Mouse (Mus musculus) midbrain, postnatal 0 days (tissue): Measurements from ENCODE around the gene E2f4. TPM values are rescaled to one million over a fixed set of nuclear protein-coding genes. Genes with fewer than 3 reads are reported as not detected.

Experiments used
- ATAC-seq: fragments of 200-750 bp; cut with Nextera tagmentation; 2 replicates; pipeline ENCODE4 v1.8.0; 2017; ENCODE audit warnings: moderate number of reproducible peaks, mild to moderate bottlenecking, moderate TSS enrichment, moderate library complexity; ENCODE audit not compliant: low FRiP score
- DNase-seq: peaks from one replicate; pipeline ENCODE4 v3.0.0-alpha.2; 2015; ENCODE audit warnings: low spot score
- H3K27ac ChIP-seq: fragments of 300-500 bp; sonication (generic); 2 replicates; pipeline ENCODE4 v1.5.1; 2014; ENCODE audit warnings: low read depth, mild to moderate bottlenecking, low read length, mixed read lengths
- H3K27me3 ChIP-seq: fragments of 300-500 bp; sonication (generic); 2 replicates; pipeline ENCODE4 v1.6.1; 2014; ENCODE audit warnings: low read length, control low read depth, mixed read lengths; ENCODE audit not compliant: insufficient read depth
- H3K36me3 ChIP-seq: fragments of 300-500 bp; sonication (generic); 2 replicates; pipeline ENCODE4 v1.6.1; 2014; ENCODE audit warnings: low read length, control low read depth, mixed read lengths; ENCODE audit not compliant: insufficient read depth
- H3K4me1 ChIP-seq: fragments of 300-500 bp; sonication (generic); 2 replicates; pipeline ENCODE4 v1.6.1; 2014; ENCODE audit warnings: mild to moderate bottlenecking, control low read depth, antibody characterized with exemption, low read length, mixed read lengths; ENCODE audit not compliant: insufficient read depth
- H3K4me2 ChIP-seq: fragments of 300-500 bp; sonication (generic); 2 replicates; pipeline ENCODE4 v1.6.1; 2014; ENCODE audit warnings: low read depth, mild to moderate bottlenecking, low read length, mixed read lengths; ENCODE audit not compliant: poor library complexity, severe bottlenecking
- H3K4me3 ChIP-seq: fragments of 300-500 bp; sonication (generic); 2 replicates; pipeline ENCODE4 v1.5.1; 2014; ENCODE audit warnings: low read depth, mild to moderate bottlenecking, low read length, moderate library complexity
- H3K9ac ChIP-seq: fragments of 300-500 bp; sonication (generic); replicated peaks from 2 replicates; pipeline ENCODE4 v1.6.1; 2014; ENCODE audit warnings: mild to moderate bottlenecking, low read length, moderate library complexity, mixed read lengths; ENCODE audit not compliant: poor library complexity, severe bottlenecking
- H3K9me3 ChIP-seq: fragments of 300-500 bp; sonication (generic); 2 replicates; pipeline ENCODE4 v1.6.1; 2016; ENCODE audit warnings: low read length, control low read depth
- CTCF ChIP-seq: IDR thresholded peaks from 2 replicates; pipeline ENCODE4 v1.5.1; 2016; ENCODE audit warnings: antibody characterized with exemption, mild to moderate bottlenecking
- WGBS: fragments of 180-500 bp; shearing (Covaris S2); extraction: QIAGEN DNeasy Blood & Tissue Kit; methylation state at CpG from one replicate; pipeline ENCODE4 v1.1.7; 2014; 5-methylcytosine and 5-hydroxymethylcytosine counted together
- polyA plus RNA-seq: library from polyadenylated mRNA; unstranded; fragments of >200 nt; fragmentation: Nextera tagmentation; extraction: Ambion mirVana; gene quantifications from 2 replicates; pipeline ENCODE4 v1.2.1, GENCODE M21; 2015
- total RNA-seq: library from RNA; depleted of rRNA; stranded (reverse); fragments of >200 nt; gene quantifications from 2 replicates; pipeline ENCODE4 v1.2.3, GENCODE M21; 2014

Gene E2f4
- total and polyA plus RNA-seq, 2 experiments from 2014 or later: 29.1 to 35.7 TPM

DNA sequence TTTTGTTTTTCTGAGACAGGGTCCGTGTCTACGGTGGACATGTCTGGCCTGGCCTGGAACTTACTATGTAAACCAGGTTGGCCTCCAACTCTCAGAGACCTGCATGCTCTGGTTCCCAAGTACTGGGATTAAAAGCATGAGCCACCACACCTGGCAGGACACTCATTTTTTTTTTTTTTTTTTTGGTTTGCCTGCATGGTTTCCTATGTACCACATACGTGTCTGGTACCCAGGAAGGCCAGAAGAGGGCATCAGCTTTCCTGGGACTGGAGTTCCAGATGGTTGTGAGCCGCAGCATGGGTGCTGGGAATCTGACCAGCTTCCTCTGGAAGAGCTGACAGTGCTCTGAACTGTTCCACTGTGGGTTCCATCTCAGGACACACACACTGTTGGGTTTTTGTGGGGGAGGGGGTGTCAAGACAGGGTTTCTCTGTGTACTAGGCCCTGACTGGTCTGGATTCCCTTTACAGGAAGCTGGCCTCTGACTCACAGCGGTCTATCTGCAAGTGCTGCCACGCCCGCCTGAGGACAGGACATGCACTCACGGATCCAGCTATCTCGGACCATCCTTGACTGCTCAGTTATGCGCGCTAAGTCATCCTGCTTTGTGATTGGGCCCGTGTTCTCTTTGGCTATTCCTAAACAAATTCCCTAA lies 36.0 kb upstream of the E2f4 start:
- TF ChIP-seq CTCF: no peak
- H3K27ac ChIP-seq: no peak overlapping the region
- H3K4me2 ChIP-seq: no peak overlapping the region
- DNase-seq (no peak), ATAC-seq (no peak)
- H3K9ac ChIP-seq: no peak overlapping the region
- H3K27me3 ChIP-seq: peaks cover 56% of the 10 kb centered on the region
- WGBS: 87% methylated on average over 12 of the region's 12 CpGs
- H3K4me3 ChIP-seq: no peak overlapping the region
- H3K9me3 ChIP-seq: no peaks in the 10 kb centered on the region
- no peaks in the 10 kb centered on the region for H3K4me1 ChIP-seq
- H3K36me3 ChIP-seq: no peaks in the 10 kb centered on the region

DNA sequence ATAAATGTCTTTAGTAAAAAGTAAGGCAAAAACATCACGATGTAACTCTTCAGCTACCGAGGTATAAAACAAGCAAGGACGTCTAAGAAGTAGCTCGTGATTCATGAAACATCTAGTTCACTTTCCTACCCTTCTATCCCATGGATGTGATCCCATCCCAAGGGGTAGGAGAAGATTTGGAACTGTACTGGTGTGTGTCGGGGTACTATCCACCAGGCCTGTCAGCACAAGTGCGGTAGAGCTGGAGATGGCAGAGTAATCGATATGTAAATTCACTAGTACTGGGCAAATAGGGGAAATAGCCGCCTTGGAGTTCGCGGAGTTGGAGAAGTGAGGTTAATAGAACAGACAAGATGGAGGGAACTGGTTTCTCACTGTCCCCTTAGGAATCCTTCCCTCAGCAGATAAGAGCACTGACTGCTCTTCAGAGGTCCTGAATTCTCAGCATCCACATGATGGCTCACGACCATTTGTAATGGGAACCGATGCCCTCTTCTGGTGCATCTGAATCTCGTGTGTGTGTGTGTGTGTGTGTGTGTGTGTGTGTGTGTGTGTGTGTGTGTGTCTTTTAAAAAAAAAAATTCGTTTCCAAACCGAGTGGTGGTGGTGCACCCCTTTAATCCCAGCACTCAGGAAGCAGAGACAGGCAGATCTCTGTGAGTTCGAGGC lies 34.1 kb upstream of the E2f4 start:
- peak; percentile 51 for TF ChIP-seq CTCF
- H3K9me3 ChIP-seq: no peaks in the 10 kb centered on the region
- no peak for DNase-seq
- 43% methylated on average over 16 of the region's 16 CpGs for WGBS
- H3K36me3 ChIP-seq: no peaks in the 10 kb centered on the region
- H3K27me3 ChIP-seq: peaks cover 63% of the 10 kb centered on the region
- no peak overlapping the region for H3K4me2 ChIP-seq
- ATAC-seq: no peak
- H3K9ac ChIP-seq: no peak overlapping the region
- no peak overlapping the region for H3K4me3 ChIP-seq
- H3K4me1 ChIP-seq: no peaks in the 10 kb centered on the region
- no peak overlapping the region for H3K27ac ChIP-seq

DNA sequence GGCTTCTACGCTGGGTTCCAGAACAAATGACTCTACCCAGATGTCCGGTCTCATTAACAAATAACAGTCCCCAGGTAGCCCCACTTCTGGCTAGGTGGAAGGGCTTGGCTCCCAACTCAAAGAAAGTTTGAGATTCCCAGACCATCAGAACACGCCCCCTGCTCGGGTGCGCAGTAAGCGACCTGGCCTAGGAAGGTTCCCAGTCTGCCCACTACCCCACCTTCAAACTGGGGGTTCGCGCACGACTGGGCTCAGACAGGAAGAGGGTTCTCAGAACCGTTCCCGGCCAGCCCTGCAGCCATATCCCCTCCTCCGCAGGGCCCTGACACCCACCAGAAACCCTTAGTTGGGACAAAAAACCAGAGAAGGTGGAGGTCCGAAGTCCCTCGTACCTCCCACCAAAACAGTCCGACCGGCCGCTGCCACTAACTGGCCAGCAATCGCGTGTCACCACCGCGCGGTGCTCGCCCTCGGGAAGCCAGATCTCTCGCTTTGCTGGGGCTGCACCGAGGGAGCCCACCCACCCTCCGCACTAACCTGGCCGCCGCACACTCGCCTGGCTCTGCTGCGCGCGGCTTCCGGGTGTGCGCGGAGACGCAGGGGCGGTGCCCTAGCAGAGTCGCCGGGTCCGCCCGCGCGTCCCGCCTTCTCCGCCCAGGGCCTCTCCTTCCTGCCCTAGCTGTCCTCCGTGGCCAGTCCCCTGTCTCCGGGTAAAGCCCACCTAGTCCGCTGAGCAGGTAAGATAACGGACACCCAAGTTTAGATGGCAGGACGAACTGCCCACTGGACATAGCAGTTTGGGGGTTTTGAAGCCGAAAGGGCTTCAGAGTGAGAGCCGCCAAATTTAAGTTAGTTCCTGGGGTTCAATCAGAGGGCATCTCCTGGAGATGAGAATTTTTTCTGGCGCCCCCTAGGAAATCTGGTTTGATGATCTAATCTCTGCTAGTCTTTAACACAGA lies 33.2 kb upstream of the E2f4 start, which contains the start of the genes Tradd and Fbxl8:
Gene Tradd (minus strand): TSS at position 586 of the 959 bp plus-strand sequence.
Gene Fbxl8 (plus strand): TSS at position 625 of the 959 bp plus-strand sequence.
- ATAC-seq (no peak), DNase-seq (no peak)
- peaks cover 54% of the 10 kb centered on the region for H3K27me3 ChIP-seq

DNA sequence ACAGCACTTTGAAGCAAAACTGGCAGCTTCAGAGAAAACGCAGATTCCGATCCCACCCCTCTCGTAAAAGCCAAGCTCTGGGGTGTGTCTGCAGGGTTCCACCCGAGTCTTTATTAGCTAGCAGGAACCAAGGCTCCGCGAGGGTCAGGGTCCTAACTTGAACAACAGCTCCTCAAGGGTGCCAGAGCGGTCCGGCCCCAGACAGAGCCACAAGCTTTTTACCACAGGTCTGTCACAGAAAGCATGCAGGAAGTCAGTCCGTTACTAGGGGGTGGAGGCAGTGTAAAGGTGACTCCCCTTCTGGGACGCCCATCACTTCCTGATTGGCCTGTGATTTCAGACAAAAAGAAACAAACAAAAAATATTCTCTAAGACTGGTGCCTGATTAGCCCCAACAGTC lies 32.3 kb upstream of the E2f4 start:
- TF ChIP-seq CTCF: no peak
- no peak overlapping the region for H3K4me3 ChIP-seq
- no peak overlapping the region for H3K9ac ChIP-seq
- no peak overlapping the region for H3K27ac ChIP-seq
- H3K9me3 ChIP-seq: no peaks in the 10 kb centered on the region
- no peaks in the 10 kb centered on the region for H3K36me3 ChIP-seq
- ATAC-seq: no peak
- peak overlapping the region; percentile 95; the same call in 1 of the 2 replicates for H3K4me2 ChIP-seq
- H3K27me3 ChIP-seq: peaks cover 58% of the 10 kb centered on the region
- WGBS: 13% methylated on average over 10 of the region's 10 CpGs
- H3K4me1 ChIP-seq: no peaks in the 10 kb centered on the region
- DNase-seq: no peak

More for the DNA sequence above, 33.2 kb upstream of the E2f4 start, which contains the start of the genes Tradd and Fbxl8:
- Histone ChIP-seq H3K4me2 (peak within 1 kb of the TSS; percentile 95), H3K36me3 (no peaks in the 10 kb centered on the region), H3K27ac (no peak within 1 kb of the TSS), H3K9ac (peak within 1 kb of the TSS; percentile 51), H3K9me3 (no peaks in the 10 kb centered on the region), H3K4me1 (no peaks in the 10 kb centered on the region), H3K4me3 (peak within 1 kb of the TSS; percentile 67)
- TF ChIP-seq CTCF: peak; percentile 6; the same call in 1 of the 2 replicates
- 1% methylated on average over 53 of the region's 54 CpGs for WGBS

DNA sequence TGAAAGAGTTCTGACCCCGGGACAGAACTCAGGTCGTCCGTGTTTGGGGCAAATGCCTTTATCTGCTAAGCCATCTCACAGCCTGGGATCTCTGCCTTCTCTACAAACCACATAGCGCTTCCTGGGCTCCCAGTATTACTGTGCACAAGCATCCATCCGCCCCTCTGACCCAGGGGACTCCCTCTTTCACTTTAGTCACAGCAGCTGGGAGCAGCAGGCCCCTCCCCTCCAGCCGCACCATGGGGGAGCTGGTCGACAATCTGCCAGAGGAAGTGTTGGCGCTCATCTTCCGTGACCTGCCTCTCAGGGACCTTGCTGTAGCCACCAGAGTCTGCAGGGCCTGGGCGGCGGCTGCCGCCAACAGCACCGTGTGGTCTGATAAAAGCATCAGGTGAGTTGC lies 30.7 kb upstream of the E2f4 start:
- Histone ChIP-seq H3K27ac (no peak overlapping the region), H3K36me3 (no peaks in the 10 kb centered on the region), H3K4me3 (no peak overlapping the region), H3K4me2 (no peak overlapping the region), H3K9ac (no peak overlapping the region), H3K4me1 (0 out of 2 replicates have a peak, but pooled peaks cover 6% of the 10 kb centered on the region), H3K9me3 (no peaks in the 10 kb centered on the region), H3K27me3 (peaks cover 57% of the 10 kb centered on the region)
- no peak for ATAC-seq
- no peak for DNase-seq
- TF ChIP-seq CTCF: no peak
- WGBS: 12% methylated on average over 13 of the region's 13 CpGs
